Mouse (Mus musculus) heart, adult 10 weeks (tissue): Measurements from ENCODE around the gene Gm4884. TPM values are rescaled to one million over a fixed set of nuclear protein-coding genes. Genes with fewer than 3 reads are reported as not detected.

Source experiments
- polyA plus RNA-seq: library from polyadenylated mRNA; stranded (reverse); fragments of 350-450 nt; fragmentation: Illumina TruSeq; extraction: RNeasy Lipid Tissue Mini Kit (QIAGEN cat#74804); gene quantifications from one replicate; pipeline ENCODE4 v1.2.3, GENCODE M21; 2014; ENCODE audit warnings: low read depth, low replicate concordance

The Gm4884 gene
- polyA plus RNA-seq: not detected

DNA sequence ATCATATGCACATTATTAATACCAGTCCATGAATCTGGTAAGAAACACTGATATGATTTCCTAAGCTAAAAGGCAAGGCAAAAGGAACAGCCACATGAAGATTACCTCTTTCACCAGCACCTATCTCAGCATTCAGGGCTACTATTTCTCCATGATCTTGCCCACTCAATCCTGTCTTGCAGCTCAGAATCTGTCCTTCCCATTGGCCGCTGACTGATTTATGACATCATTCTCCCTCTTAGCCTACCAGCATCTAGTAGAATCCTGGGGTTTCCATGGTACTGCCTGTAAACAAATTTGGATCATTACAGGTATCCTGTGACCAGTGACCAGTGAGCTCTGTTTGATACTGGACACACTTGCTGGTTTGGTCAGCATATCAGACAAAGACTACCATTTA is at the start of gene Gm4884:
Gm4884 (plus strand) TSS at position 301 of the 400 bp plus-strand sequence.

DNA sequence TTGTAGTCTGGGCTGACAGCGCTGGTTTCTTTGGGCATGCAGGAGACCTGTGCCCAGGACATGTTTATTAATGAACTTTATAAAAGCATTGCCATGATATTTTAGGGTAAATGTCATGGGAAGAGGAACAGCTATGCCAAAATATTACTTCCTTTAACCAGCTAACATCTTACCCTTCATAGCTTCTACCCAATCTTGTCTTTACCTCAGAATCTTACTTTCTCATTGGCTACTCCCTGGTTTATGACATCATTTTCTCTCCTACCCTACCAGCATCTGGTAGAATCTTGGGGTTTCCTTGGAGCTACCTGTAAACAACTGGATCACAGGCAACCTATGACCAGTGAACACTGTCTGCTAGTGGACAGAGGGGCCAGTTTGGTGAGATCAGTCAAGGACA is 45.3 kb upstream of the Gm4884 start, which contains the start of gene 4930433I11Rik:
4930433I11Rik (plus strand) TSS at position 301 of the 400 bp plus-strand sequence.

Other genes with a start within 250 kb of the Gm4884 start
- not detected for gene Vstm2b, start 134.4 kb upstream of the Gm4884 start, polyA plus RNA-seq
- not detected for gene 4930433I11Rik, start 45.2 kb upstream of the Gm4884 start, polyA plus RNA-seq
- not detected for gene Gm5592, start 121.1 kb downstream of the Gm4884 start, polyA plus RNA-seq